Mouse (Mus musculus): ENCODE measurements around the gene Cept1. TPM values are rescaled to one million over a fixed set of nuclear protein-coding genes. Genes with fewer than 3 reads are reported as not detected.

Gene Cept1
- polyA plus RNA-seq, 1 experiment from 2014 or later = 38.3 TPM

- 90% methylated on average over 2 of the region's 2 CpGs for WGBS
These were observed 19.6 kb downstream of the Cept1 start for GRCm38 (mm10) chr3:106528032-106528431.

GRCm38 (mm10) chr3:106526411-106526810 is 21.2 kb downstream of the Cept1 start:
- Histone ChIP-seq H3K9me3 (no peaks in the 10 kb centered on the region), H3K4me3 (no peak overlapping the region), H3K9ac (no peak overlapping the region), H3K27ac (no peak overlapping the region), H3K27me3 (replicated peaks) (no peaks in the 10 kb centered on the region), H3K4me2 (replicated peaks) (no peak overlapping the region), H3K4me1 (no peaks in the 10 kb centered on the region), H3K36me3 (no peaks in the 10 kb centered on the region)
- ATAC-seq (ENCODE audit: low FRiP score, low read depth) = no peak
- WGBS = 75% methylated on average over 2 of the region's 2 CpGs

More at GRCm38 (mm10) chr3:106528032-106528431, 19.6 kb downstream of the Cept1 start:
- no peaks in the 10 kb centered on the region for H3K36me3 ChIP-seq
- no peak for ATAC-seq (ENCODE audit: low FRiP score, low read depth)
- no peaks in the 10 kb centered on the region for H3K4me1 ChIP-seq
- H3K4me2 ChIP-seq (replicated peaks) = no peak overlapping the region
- H3K4me3 ChIP-seq = no peak overlapping the region
- H3K9ac ChIP-seq = no peak overlapping the region
- no peak overlapping the region for H3K27ac ChIP-seq
- no peaks in the 10 kb centered on the region for H3K27me3 ChIP-seq (replicated peaks)
- no peaks in the 10 kb centered on the region for H3K9me3 ChIP-seq

- Histone ChIP-seq H3K4me1 (no peaks in the 10 kb centered on the region), H3K27ac (no peak overlapping the region), H3K27me3 (replicated peaks) (no peaks in the 10 kb centered on the region), H3K4me3 (no peak overlapping the region), H3K9ac (no peak overlapping the region), H3K4me2 (replicated peaks) (no peak overlapping the region), H3K36me3 (no peaks in the 10 kb centered on the region), H3K9me3 (no peaks in the 10 kb centered on the region)
- no peak for ATAC-seq (ENCODE audit: low FRiP score, low read depth)
- WGBS = 82% methylated on average over 1 of the region's 1 CpGs
These were observed 24.9 kb downstream of the Cept1 start for GRCm38 (mm10) chr3:106522730-106523129.

- ATAC-seq (ENCODE audit: low FRiP score, low read depth) = no peak
- no peaks in the 10 kb centered on the region for H3K9me3 ChIP-seq
- no peak overlapping the region for H3K4me3 ChIP-seq
- no peak overlapping the region for H3K9ac ChIP-seq
- no peaks in the 10 kb centered on the region for H3K36me3 ChIP-seq
- H3K27me3 ChIP-seq (replicated peaks) = no peaks in the 10 kb centered on the region
- H3K27ac ChIP-seq = no peak overlapping the region
- 90% methylated on average over 6 of the region's 6 CpGs for WGBS
- H3K4me2 ChIP-seq (replicated peaks) = no peak overlapping the region
- no peaks in the 10 kb centered on the region for H3K4me1 ChIP-seq
These were observed 32.6 kb downstream of the Cept1 start for GRCm38 (mm10) chr3:106515016-106515415.

GRCm38 (mm10) chr3:106510669-106511068 is 36.9 kb downstream of the Cept1 start:
- WGBS = 94% methylated on average over 1 of the region's 1 CpGs

GRCm38 (mm10) chr3:106502892-106503291 is 44.7 kb downstream of the Cept1 start:
- no peak for ATAC-seq (ENCODE audit: low FRiP score, low read depth)
- WGBS = 92% methylated on average over 2 of the region's 2 CpGs
- no peaks in the 10 kb centered on the region for H3K9me3 ChIP-seq

More at GRCm38 (mm10) chr3:106510669-106511068, 36.9 kb downstream of the Cept1 start:
- no peaks in the 10 kb centered on the region for H3K27me3 ChIP-seq (replicated peaks)
- H3K4me2 ChIP-seq (replicated peaks) = no peak overlapping the region
- no peak overlapping the region for H3K4me3 ChIP-seq
- no peak overlapping the region for H3K27ac ChIP-seq
- H3K4me1 ChIP-seq = no peaks in the 10 kb centered on the region
- no peak overlapping the region for H3K9ac ChIP-seq
- H3K9me3 ChIP-seq = no peaks in the 10 kb centered on the region
- H3K36me3 ChIP-seq = no peaks in the 10 kb centered on the region
- no peak for ATAC-seq (ENCODE audit: low FRiP score, low read depth)

GRCm38 (mm10) chr3:106500510-106500909 is 47.1 kb downstream of the Cept1 start:
- no peak overlapping the region for H3K4me2 ChIP-seq (replicated peaks)
- H3K9me3 ChIP-seq = no peaks in the 10 kb centered on the region
- no peak overlapping the region for H3K4me3 ChIP-seq
- peaks cover 4% of the 10 kb centered on the region; the same call in 1 of the 2 replicates for H3K36me3 ChIP-seq
- 95% methylated on average over 2 of the region's 2 CpGs for WGBS
- no peak overlapping the region for H3K9ac ChIP-seq
- H3K27me3 ChIP-seq (replicated peaks) = no peaks in the 10 kb centered on the region
- H3K27ac ChIP-seq = no peak overlapping the region
- no peak for ATAC-seq (ENCODE audit: low FRiP score, low read depth)
- no peaks in the 10 kb centered on the region for H3K4me1 ChIP-seq

More at GRCm38 (mm10) chr3:106502892-106503291, 44.7 kb downstream of the Cept1 start:
- H3K9ac ChIP-seq = no peak overlapping the region
- H3K4me3 ChIP-seq = no peak overlapping the region
- H3K4me1 ChIP-seq = no peaks in the 10 kb centered on the region
- H3K27me3 ChIP-seq (replicated peaks) = no peaks in the 10 kb centered on the region
- no peak overlapping the region for H3K27ac ChIP-seq
- peaks cover 4% of the 10 kb centered on the region; the same call in 1 of the 2 replicates for H3K36me3 ChIP-seq
- H3K4me2 ChIP-seq (replicated peaks) = no peak overlapping the region

- H3K9ac ChIP-seq = no peak overlapping the region
- 75% methylated on average over 3 of the region's 3 CpGs for WGBS
- H3K36me3 ChIP-seq = no peaks in the 10 kb centered on the region; the same call in 1 of the 2 replicates
- no peak overlapping the region for H3K4me3 ChIP-seq
- H3K4me1 ChIP-seq = no peaks in the 10 kb centered on the region
- no peak for ATAC-seq (ENCODE audit: low FRiP score, low read depth)
- no peaks in the 10 kb centered on the region for H3K27me3 ChIP-seq (replicated peaks)
- H3K4me2 ChIP-seq (replicated peaks) = no peak overlapping the region
- H3K9me3 ChIP-seq = no peaks in the 10 kb centered on the region
- H3K27ac ChIP-seq = no peak overlapping the region
These were observed 50.6 kb downstream of the Cept1 start for GRCm38 (mm10) chr3:106496996-106497395.

GRCm38 (mm10) chr3:106496045-106496721 is 51.4 kb downstream of the Cept1 start:
- H3K27ac ChIP-seq = no peak overlapping the region
- no peaks in the 10 kb centered on the region for H3K36me3 ChIP-seq
- H3K4me1 ChIP-seq = no peaks in the 10 kb centered on the region
- 81% methylated on average over 4 of the region's 4 CpGs for WGBS
- ATAC-seq (ENCODE audit: low FRiP score, low read depth) = no peak
- no peak overlapping the region for H3K4me3 ChIP-seq
- H3K9ac ChIP-seq = no peak overlapping the region
- H3K4me2 ChIP-seq (replicated peaks) = no peak overlapping the region
- no peaks in the 10 kb centered on the region for H3K27me3 ChIP-seq (replicated peaks)
- no peaks in the 10 kb centered on the region for H3K9me3 ChIP-seq

GRCm38 (mm10) chr3:106495346-106496044 is 52.1 kb downstream of the Cept1 start:
- no peak for ATAC-seq (ENCODE audit: low FRiP score, low read depth)
- no peaks in the 10 kb centered on the region for H3K4me1 ChIP-seq
- no peak overlapping the region for H3K9ac ChIP-seq
- H3K36me3 ChIP-seq = no peaks in the 10 kb centered on the region
- no peak overlapping the region for H3K27ac ChIP-seq
- no peaks in the 10 kb centered on the region for H3K9me3 ChIP-seq
- WGBS = 88% methylated on average over 1 of the region's 1 CpGs
- no peaks in the 10 kb centered on the region for H3K27me3 ChIP-seq (replicated peaks)
- H3K4me2 ChIP-seq (replicated peaks) = no peak overlapping the region
- H3K4me3 ChIP-seq = no peak overlapping the region

GRCm38 (mm10) chr3:106494417-106494950 is 53.1 kb downstream of the Cept1 start:
- 82% methylated on average over 1 of the region's 1 CpGs for WGBS
- no peak overlapping the region for H3K27ac ChIP-seq

GRCm38 (mm10) chr3:106493882-106494281 is 53.7 kb downstream of the Cept1 start:
- Histone ChIP-seq H3K27me3 (replicated peaks) (no peaks in the 10 kb centered on the region), H3K27ac (no peak overlapping the region), H3K4me2 (replicated peaks) (no peak overlapping the region), H3K4me3 (no peak overlapping the region), H3K36me3 (no peaks in the 10 kb centered on the region), H3K9ac (no peak overlapping the region), H3K4me1 (no peaks in the 10 kb centered on the region), H3K9me3 (no peaks in the 10 kb centered on the region)
- WGBS = 71% methylated on average over 3 of the region's 3 CpGs
- ATAC-seq (ENCODE audit: low FRiP score, low read depth) = no peak

More at GRCm38 (mm10) chr3:106494417-106494950, 53.1 kb downstream of the Cept1 start:
- Histone ChIP-seq H3K4me2 (replicated peaks) (no peak overlapping the region), H3K36me3 (no peaks in the 10 kb centered on the region), H3K9ac (no peak overlapping the region), H3K4me3 (no peak overlapping the region), H3K4me1 (no peaks in the 10 kb centered on the region), H3K9me3 (no peaks in the 10 kb centered on the region), H3K27me3 (replicated peaks) (no peaks in the 10 kb centered on the region)
- ATAC-seq (ENCODE audit: low FRiP score, low read depth) = no peak

All from neural tube, embryonic 12.5 days (tissue).